Mouse (Mus musculus): ENCODE results near the gene Gstp3. TPM values are rescaled to one million over a fixed set of nuclear protein-coding genes. Genes with fewer than 3 reads are reported as not detected.
"Not testable (repeated sequence)": the region's sequence is repeated elsewhere in the genome, so short reads cannot be mapped to it uniquely, and the experiment has no call there.

Gstp3 gene
- total RNA-seq, 2 experiments from 2014 or later = not detected

DNA sequence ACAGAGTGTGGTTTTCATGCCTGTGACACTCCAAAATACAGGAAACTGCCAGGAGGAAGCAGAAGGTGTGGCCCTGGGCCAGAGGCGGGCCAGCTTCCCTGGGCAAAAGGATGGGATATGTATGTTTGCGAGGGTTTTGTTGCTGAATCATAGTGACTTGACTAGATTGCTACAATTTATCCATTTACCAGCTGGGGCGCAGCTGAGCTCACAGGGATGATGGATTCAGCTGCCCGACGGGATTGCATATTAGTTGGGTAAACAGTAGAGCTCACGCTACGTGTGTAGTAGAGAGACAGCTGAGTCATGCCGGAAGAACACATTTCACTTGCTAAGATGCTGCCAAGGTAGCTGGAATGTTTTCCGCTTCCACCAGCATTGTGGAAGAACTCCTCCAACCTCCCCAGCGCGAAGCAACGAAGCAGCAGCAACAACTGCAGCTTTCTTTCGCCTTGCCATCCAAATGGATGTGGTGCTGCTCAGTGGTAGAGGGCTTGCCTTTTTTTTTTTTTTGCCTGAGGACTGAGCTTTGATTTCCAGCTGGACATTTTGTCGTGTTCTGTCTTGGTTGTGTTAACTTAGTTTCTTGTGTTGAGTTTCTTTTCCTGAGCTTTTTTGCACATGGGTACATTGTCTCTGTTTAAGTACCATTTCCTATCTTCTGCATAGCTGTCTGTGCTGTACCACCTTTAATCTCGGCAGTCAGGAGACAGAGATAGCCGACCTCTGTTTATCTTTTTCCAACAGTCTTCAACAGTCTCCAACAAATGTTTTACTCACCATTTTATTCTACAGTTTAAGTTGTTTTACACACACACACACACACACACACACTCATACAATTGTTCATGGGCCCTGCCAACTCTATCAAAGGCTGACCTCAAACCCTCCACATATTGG, 13.2 kb downstream of the Gstp3 start, which contains the start of gene Gstp2:
Gene Gstp2 (minus strand): TSS at position 58 of the 900 bp plus-strand sequence.
- peak; percentile 74 to 79 for DNase-seq
- intact Hi-C loops (cut with DNase I) = no loop called here

- intact Hi-C loops (cut with DNase I); DNase-seq: not testable (repeated sequence)
Measured at GRCm38 (mm10) chr19:4044109-4044508, 15.3 kb downstream of the Gstp3 start.

GRCm38 (mm10) chr19:4042124-4042523, 17.2 kb downstream of the Gstp3 start:
- intact Hi-C loops (cut with DNase I) = no loop called here
- peak in 1 of 2 experiments; percentile 43 for DNase-seq

- intact Hi-C loops (cut with DNase I) = not testable (repeated sequence)
Measured at GRCm38 (mm10) chr19:4041500-4041899, 17.9 kb downstream of the Gstp3 start.

GRCm38 (mm10) chr19:4040941-4041340, 18.4 kb downstream of the Gstp3 start:
- intact Hi-C loops (cut with DNase I); DNase-seq: not testable (repeated sequence)

More at GRCm38 (mm10) chr19:4041500-4041899, 17.9 kb downstream of the Gstp3 start:
- not testable (repeated sequence) for DNase-seq

DNA sequence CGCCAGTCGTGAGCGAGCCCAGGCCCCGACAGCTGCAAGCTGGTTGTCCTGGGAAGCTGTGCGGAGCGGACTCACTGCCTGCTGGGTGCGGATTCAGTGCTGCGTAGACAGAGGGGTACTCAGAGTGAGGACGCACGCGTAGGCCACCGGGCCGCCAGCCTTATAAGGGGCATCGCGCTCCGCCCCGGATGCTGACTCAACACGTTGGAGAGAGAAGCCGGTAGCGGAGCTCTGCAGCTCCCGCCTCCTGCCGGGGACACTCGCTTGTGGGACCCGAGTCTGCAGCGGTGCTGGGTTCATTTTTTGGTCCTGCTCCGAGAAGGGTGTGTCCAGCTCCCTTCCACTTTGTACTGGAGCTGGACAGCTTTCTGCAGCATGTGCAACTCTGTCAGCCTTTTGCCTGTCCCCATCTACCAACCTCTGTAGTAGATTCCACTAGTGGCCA, 21.6 kb downstream of the Gstp3 start, which contains the start of gene Gstp1:
Gene Gstp1 (minus strand): TSS at position 198 of the 445 bp plus-strand sequence.
- intact Hi-C loops (cut with DNase I) = no loop called here

DNA sequence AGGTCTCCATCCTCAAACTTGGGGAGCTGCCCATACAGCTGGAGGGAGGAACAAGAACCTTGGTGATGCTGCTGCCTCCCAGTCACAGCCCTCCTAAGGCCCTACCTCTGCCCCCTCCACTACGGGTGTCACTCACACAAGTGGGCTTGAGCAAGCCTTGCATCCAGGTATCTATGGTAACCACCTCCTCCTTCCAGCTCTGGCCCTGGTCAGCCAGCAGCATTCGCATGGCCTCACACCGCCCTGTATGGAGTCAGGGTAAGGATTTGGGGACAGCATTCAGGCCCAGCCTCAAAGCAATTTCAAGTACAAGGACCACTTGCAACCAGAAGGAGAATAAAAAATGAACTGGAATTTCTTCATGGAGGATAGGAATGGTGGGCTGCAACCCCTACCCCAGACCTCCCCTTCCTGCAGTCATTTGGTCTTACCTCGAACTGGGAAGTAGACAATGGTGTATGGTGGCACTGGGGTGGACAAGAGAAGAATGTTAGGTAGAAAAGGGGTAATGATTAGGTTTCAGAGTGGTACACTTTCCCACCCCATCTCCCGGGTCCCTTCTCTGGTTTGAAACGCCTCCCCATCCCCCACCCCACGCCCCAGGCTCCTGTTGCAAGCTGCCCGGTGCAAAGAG, 22.1 kb downstream of the Gstp3 start:
- intact Hi-C loops (cut with DNase I); DNase-seq: not testable (repeated sequence)

More for the DNA sequence above, 21.6 kb downstream of the Gstp3 start, which contains the start of gene Gstp1:
- DNase-seq = peak; percentile 91 to 92

GRCm38 (mm10) chr19:4036327-4037045, 22.9 kb downstream of the Gstp3 start:
- intact Hi-C loops (cut with DNase I) = no loop called here
- no peak for DNase-seq

DNA sequence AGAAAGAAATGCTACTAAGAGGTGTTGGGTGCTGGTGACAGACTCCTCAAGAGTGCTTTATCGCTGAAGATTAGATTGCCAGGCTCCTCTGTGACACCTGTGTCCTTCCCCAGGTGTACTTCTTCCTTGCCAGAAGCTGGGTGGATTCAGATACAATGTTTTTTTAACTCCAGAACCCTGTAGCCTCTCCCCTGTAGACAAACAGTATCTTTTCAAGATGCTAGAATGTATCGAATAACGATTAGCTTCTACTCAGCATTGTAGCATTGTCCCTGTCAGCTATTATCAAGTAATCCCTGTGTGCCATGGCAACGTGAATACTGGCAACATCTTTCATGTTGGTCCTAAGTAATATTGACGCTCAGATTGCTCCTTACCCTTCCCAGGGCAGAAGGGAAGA, 25.6 kb downstream of the Gstp3 start:
- DNase-seq = no peak
- intact Hi-C loops (cut with DNase I) = no loop called here

GRCm38 (mm10) chr19:4033298-4033697, 26.1 kb downstream of the Gstp3 start:
- intact Hi-C loops (cut with DNase I) = no loop called here
- DNase-seq = no peak

DNA sequence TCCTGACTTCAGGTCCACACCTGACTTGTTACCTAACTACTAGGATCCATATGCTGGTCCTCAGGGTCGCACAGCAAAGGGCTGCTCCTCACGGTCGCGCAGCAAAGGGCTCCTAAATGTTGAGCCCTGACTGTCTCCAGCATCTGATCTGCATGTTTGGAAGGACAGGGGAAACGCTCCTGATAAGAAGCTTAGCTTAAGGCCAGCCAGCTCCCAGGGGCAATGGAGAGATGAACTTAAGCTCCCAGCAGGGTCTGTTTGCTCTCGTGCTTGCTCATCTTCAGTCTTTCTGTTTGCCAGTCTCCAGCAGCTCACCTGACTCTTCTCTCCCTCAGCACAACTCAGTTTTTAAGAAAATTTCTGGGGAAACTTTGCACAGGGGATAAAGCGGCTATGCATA, 26.7 kb downstream of the Gstp3 start:
- no peak for DNase-seq
- intact Hi-C loops (cut with DNase I) = no loop called here

DNA sequence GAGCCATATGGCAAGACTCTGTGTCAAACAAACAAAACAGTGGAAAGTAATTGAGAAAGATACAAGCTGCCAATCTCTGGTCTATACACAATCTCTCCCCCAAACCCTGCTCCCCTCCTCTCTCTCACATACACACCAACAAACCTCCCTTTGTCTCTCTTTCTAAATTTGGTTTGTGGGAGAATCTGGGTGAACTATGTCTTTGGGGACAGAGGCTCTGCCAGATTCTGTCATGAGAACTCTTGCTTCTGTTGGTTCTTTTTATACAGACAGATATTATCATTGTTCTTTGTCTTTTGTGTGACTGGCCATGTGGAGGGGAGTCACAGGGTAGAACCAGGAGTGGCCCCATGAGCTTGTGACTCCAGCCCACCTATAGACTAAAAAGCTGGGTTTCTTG, 31.8 kb downstream of the Gstp3 start:
- no peak for DNase-seq
- intact Hi-C loops (cut with DNase I) = no loop called here

DNA sequence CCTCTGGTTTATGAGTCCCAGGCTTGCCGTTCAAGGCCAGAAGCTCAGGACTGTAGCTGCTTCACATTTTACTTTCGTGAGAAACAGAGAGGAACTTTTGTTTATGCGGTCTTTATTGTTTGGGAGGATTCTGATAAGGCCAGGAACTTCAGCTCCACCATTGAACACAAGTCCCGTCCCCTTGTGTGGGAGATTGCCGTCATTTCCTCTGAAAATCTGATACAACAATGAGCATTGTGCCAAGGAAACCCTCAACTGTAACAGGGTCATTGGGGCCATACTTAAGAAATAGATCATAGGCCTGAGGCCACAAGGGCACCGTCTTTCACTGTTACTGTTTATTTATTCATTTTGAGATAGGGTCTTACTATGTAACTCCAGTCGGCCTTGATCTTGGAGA, 36.2 kb downstream of the Gstp3 start:
- intact Hi-C loops (cut with DNase I) = no loop called here
- DNase-seq = no peak

DNA sequence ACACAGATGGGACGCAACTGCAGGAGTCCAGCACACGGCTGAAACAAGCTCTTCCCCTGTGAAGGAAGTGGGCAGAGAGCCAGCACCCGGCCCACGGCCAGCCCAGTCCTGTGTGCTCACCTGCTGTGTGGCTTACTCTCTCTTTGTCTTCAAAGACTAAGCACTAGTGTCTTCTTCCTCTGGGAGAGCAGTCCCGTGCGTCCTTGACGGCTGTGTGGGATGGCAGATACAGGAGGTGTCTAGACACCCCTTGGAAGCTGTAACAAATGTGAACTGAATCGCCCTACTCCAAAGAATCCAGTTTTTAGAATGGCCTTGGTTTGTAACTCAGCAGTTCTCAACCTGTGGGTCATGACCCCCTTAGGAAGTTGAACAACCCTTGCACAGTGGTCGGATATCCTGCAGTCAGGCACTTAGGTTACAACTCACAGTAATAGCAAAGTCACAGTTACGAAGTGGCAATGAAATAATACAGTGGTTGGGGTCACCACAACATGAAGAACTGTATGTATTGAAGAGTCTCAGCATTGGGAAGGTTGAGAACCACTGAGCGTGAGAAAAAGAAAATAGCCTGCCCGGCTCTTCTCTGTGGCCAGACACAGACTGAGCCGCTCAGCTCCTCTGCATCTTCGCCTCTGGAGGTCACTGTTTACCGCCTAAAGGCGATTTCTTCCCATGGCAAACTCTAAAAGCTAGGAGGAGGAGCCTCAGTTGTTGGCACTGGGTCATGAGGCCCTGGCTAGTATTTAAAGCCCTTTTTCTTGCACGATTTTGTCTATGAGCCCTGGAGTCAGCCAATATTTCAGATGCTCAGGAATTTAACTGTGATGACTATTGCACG, 40.4 kb downstream of the Gstp3 start:
- DNase-seq = peak; percentile 79 to 83
- intact Hi-C loops (cut with DNase I) = loop anchor here (1.0 to 2.0 kb wide), 2 partner anchors 29 to 210 kb away; no protein-coding TSS in a partner anchor

- no peak for DNase-seq
- intact Hi-C loops (cut with DNase I) = loop anchor here (2.0 kb wide), 1 partner anchor 211 kb away; no protein-coding TSS in a partner anchor
Measured at GRCm38 (mm10) chr19:4017921-4018587, 41.3 kb downstream of the Gstp3 start.

- intact Hi-C loops (cut with DNase I) = loop anchor here (1.0 kb wide), 1 partner anchor 69 kb away; no protein-coding TSS in a partner anchor
- no peak for DNase-seq
Measured at GRCm38 (mm10) chr19:4015635-4016034, 43.7 kb downstream of the Gstp3 start.

DNA sequence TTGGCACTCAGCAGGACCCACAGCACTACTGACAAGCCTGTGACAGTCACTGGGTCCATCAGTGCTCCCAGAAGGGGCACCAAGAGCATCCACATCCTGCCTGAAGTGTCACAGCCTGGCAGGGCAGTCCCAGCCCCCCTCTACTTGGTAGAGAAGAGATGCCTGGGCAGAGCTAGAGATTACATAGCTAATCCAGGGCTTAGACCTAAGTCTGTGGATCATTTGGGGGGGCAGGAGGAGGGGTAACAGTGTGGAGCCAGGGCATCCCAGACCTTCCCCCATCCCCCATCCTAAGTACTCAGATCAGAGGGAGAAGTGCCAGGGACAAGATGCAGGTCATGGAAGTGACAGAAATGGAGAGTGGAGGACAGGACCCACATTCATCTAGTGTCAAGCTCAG, 44.6 kb downstream of the Gstp3 start:
- intact Hi-C loops (cut with DNase I) = loop anchor here (1.0 kb wide), 1 partner anchor 69 kb away; no protein-coding TSS in a partner anchor
- no peak for DNase-seq

DNA sequence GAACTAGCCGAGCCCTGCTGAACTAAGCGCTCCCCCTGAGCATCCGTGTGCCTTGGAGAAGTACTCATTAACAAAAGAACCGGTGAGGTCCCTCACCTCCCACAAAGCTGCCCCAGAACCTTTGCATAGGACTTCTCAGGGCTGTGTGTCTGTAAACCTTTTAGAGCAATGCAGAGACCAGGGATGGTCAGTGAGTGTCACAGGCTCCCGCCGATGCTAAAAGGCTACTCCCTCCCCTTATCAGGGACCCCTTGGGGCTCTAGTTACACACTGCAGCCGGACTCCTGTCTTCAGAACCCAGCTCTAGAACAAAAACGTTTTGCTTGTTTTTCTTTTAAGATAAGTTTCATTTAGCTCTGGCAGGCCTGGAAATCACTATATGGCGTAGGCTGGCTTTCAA, 46.3 kb downstream of the Gstp3 start:
- intact Hi-C loops (cut with DNase I) = no loop called here
- DNase-seq = no peak

- DNase-seq = peak; percentile 93
- intact Hi-C loops (cut with DNase I) = no loop called here
Measured at GRCm38 (mm10) chr19:4012432-4013022, 46.8 kb downstream of the Gstp3 start, which contains the start of gene Ndufv1. Gene Ndufv1 (minus strand): TSS chr19:4012806.

Data from heart, postnatal 36 days (tissue).